Mouse (Mus musculus): ENCODE measurements around the gene Ntrk1. TPM values are rescaled to one million over a fixed set of nuclear protein-coding genes. Genes with fewer than 3 reads are reported as not detected.
A peak's percentile ranks its signal among the peaks of the same experiment; 100 is the strongest.

Ntrk1 gene
- polyA plus RNA-seq, 1 experiment from 2014 or later: 0.15 TPM

GRCm38 (mm10) chr3:87749977-87750376 is 45.0 kb downstream of the Ntrk1 start:
- H3K36me3 ChIP-seq (ENCODE audit: control insufficient read depth, insufficient read depth, low read length): peaks cover 46% of the 10 kb centered on the region
- H3K27me3 ChIP-seq (ENCODE audit: control insufficient read depth, insufficient read depth, low read length): peaks cover 16% of the 10 kb centered on the region; the same call in 1 of the 2 replicates
- peaks cover 9 to 11% of the 10 kb centered on the region in 2 experiments; a peak in 3 of 4 replicates for H3K4me1 ChIP-seq (ENCODE audit: control insufficient read depth in 2 of 2, insufficient read depth in 2 of 2, low read length in 2 of 2)
- no peak overlapping the region for H3K4me2 ChIP-seq (ENCODE audit: low read length)
- WGBS: 89% methylated on average over 12 of the region's 12 CpGs
- no peak overlapping the region for H3K27ac ChIP-seq (replicated peaks in 1 of 2; ENCODE audit: control insufficient read depth in 1 of 2, insufficient read depth in 1 of 2, low read depth in 2 of 2, low read length in 2 of 2)
- H3K9ac ChIP-seq (ENCODE audit: low read length): no peak overlapping the region
- no peak overlapping the region for H3K4me3 ChIP-seq (ENCODE audit: control insufficient read depth in 1 of 2, insufficient read depth in 1 of 2, low read depth in 1 of 2, low read length in 2 of 2)
- no peak for ATAC-seq (ENCODE audit: insufficient number of reproducible peaks, insufficient read depth, low FRiP score, low read depth)
- H3K9me3 ChIP-seq (ENCODE audit: control insufficient read depth, low read length): no peaks in the 10 kb centered on the region

GRCm38 (mm10) chr3:87749036-87749435 is 45.9 kb downstream of the Ntrk1 start:
- peaks cover 37% of the 10 kb centered on the region for H3K36me3 ChIP-seq (ENCODE audit: control insufficient read depth, insufficient read depth, low read length)
- no peak overlapping the region for H3K4me2 ChIP-seq (ENCODE audit: low read length)
- H3K27me3 ChIP-seq (ENCODE audit: control insufficient read depth, insufficient read depth, low read length): peaks cover 9% of the 10 kb centered on the region; the same call in 1 of the 2 replicates
- H3K27ac ChIP-seq (replicated peaks in 1 of 2; ENCODE audit: control insufficient read depth in 1 of 2, insufficient read depth in 1 of 2, low read depth in 2 of 2, low read length in 2 of 2): no peak overlapping the region
- no peaks in the 10 kb centered on the region for H3K9me3 ChIP-seq (ENCODE audit: control insufficient read depth, low read length)
- 13% methylated on average over 5 of the region's 5 CpGs for WGBS
- H3K9ac ChIP-seq (ENCODE audit: low read length): no peak overlapping the region
- no peak for ATAC-seq (ENCODE audit: insufficient number of reproducible peaks, insufficient read depth, low FRiP score, low read depth)
- H3K4me3 ChIP-seq (ENCODE audit: control insufficient read depth in 1 of 2, insufficient read depth in 1 of 2, low read depth in 1 of 2, low read length in 2 of 2): no peak overlapping the region
- H3K4me1 ChIP-seq (ENCODE audit: control insufficient read depth in 2 of 2, insufficient read depth in 2 of 2, low read length in 2 of 2): peaks cover 10 to 12% of the 10 kb centered on the region in 2 experiments; a peak in 3 of 4 replicates

- Histone ChIP-seq H3K4me2 (ENCODE audit: low read length) (no peak within 1 kb of the TSS), H3K4me3 (ENCODE audit: control insufficient read depth in 1 of 2, insufficient read depth in 1 of 2, low read depth in 1 of 2, low read length in 2 of 2) (no peak within 1 kb of the TSS), H3K27me3 (ENCODE audit: control insufficient read depth, insufficient read depth, low read length) (peaks cover 9% of the 10 kb centered on the region; the same call in 1 of the 2 replicates), H3K9ac (ENCODE audit: low read length) (no peak within 1 kb of the TSS), H3K4me1 (ENCODE audit: control insufficient read depth in 2 of 2, insufficient read depth in 2 of 2, low read length in 2 of 2) (peaks cover 10 to 12% of the 10 kb centered on the region in 2 experiments; a peak in 3 of 4 replicates), H3K9me3 (ENCODE audit: control insufficient read depth, low read length) (no peaks in the 10 kb centered on the region), H3K27ac (replicated peaks in 1 of 2; ENCODE audit: control insufficient read depth in 1 of 2, insufficient read depth in 1 of 2, low read depth in 2 of 2, low read length in 2 of 2) (no peak within 1 kb of the TSS), H3K36me3 (ENCODE audit: control insufficient read depth, insufficient read depth, low read length) (peaks cover 31% of the 10 kb centered on the region)
- WGBS: 45% methylated on average over 13 of the region's 13 CpGs
- no peak for ATAC-seq (ENCODE audit: insufficient number of reproducible peaks, insufficient read depth, low FRiP score, low read depth)
Observed at GRCm38 (mm10) chr3:87748431-87748830, 46.5 kb downstream of the Ntrk1 start, which contains the start of gene Lrrc71. TSS of gene Lrrc71 (minus strand) at chr3:87748625.

- Histone ChIP-seq H3K9me3 (ENCODE audit: control insufficient read depth, low read length) (no peaks in the 10 kb centered on the region), H3K36me3 (ENCODE audit: control insufficient read depth, insufficient read depth, low read length) (peaks cover 10% of the 10 kb centered on the region; the same call in 1 of the 2 replicates), H3K27me3 (ENCODE audit: control insufficient read depth, insufficient read depth, low read length) (peaks cover 6% of the 10 kb centered on the region; the same call in 1 of the 2 replicates), H3K4me3 (ENCODE audit: control insufficient read depth in 1 of 2, insufficient read depth in 1 of 2, low read depth in 1 of 2, low read length in 2 of 2) (peak overlapping the region; percentile 14 to 22; a peak in 2 of 4 replicates), H3K9ac (ENCODE audit: low read length) (peak overlapping the region; percentile 34), H3K27ac (replicated peaks in 1 of 2; ENCODE audit: control insufficient read depth in 1 of 2, insufficient read depth in 1 of 2, low read depth in 2 of 2, low read length in 2 of 2) (no peak overlapping the region), H3K4me2 (ENCODE audit: low read length) (peak overlapping the region; percentile 60), H3K4me1 (ENCODE audit: control insufficient read depth in 2 of 2, insufficient read depth in 2 of 2, low read length in 2 of 2) (peaks cover 10 to 12% of the 10 kb centered on the region in 2 experiments; a peak in 3 of 4 replicates)
- 23% methylated on average over 18 of the region's 18 CpGs for WGBS
- no peak for ATAC-seq (ENCODE audit: insufficient number of reproducible peaks, insufficient read depth, low FRiP score, low read depth)
Observed at GRCm38 (mm10) chr3:87745036-87745659, 49.8 kb downstream of the Ntrk1 start.

- 86% methylated on average over 4 of the region's 4 CpGs for WGBS
Observed at GRCm38 (mm10) chr3:87743927-87744326, 51.0 kb downstream of the Ntrk1 start.

GRCm38 (mm10) chr3:87742735-87743134 is 52.2 kb downstream of the Ntrk1 start:
- 84% methylated on average over 16 of the region's 16 CpGs for WGBS
- Histone ChIP-seq H3K9ac (ENCODE audit: low read length) (no peak overlapping the region), H3K9me3 (ENCODE audit: control insufficient read depth, low read length) (no peaks in the 10 kb centered on the region), H3K4me3 (ENCODE audit: control insufficient read depth in 1 of 2, insufficient read depth in 1 of 2, low read depth in 1 of 2, low read length in 2 of 2) (no peak overlapping the region), H3K4me2 (ENCODE audit: low read length) (no peak overlapping the region), H3K36me3 (ENCODE audit: control insufficient read depth, insufficient read depth, low read length) (peaks cover 20% of the 10 kb centered on the region), H3K27ac (replicated peaks in 1 of 2; ENCODE audit: control insufficient read depth in 1 of 2, insufficient read depth in 1 of 2, low read depth in 2 of 2, low read length in 2 of 2) (no peak overlapping the region), H3K4me1 (ENCODE audit: control insufficient read depth in 2 of 2, insufficient read depth in 2 of 2, low read length in 2 of 2) (peaks cover 6 to 9% of the 10 kb centered on the region in 2 experiments; a peak in 3 of 4 replicates), H3K27me3 (ENCODE audit: control insufficient read depth, insufficient read depth, low read length) (peaks cover 6% of the 10 kb centered on the region; the same call in 1 of the 2 replicates)
- no peak for ATAC-seq (ENCODE audit: insufficient number of reproducible peaks, insufficient read depth, low FRiP score, low read depth)

More at GRCm38 (mm10) chr3:87743927-87744326, 51.0 kb downstream of the Ntrk1 start:
- no peak for ATAC-seq (ENCODE audit: insufficient number of reproducible peaks, insufficient read depth, low FRiP score, low read depth)
- Histone ChIP-seq H3K4me1 (ENCODE audit: control insufficient read depth in 2 of 2, insufficient read depth in 2 of 2, low read length in 2 of 2) (peaks cover 10 to 12% of the 10 kb centered on the region in 2 experiments; a peak in 3 of 4 replicates), H3K9ac (ENCODE audit: low read length) (no peak overlapping the region), H3K9me3 (ENCODE audit: control insufficient read depth, low read length) (no peaks in the 10 kb centered on the region), H3K4me2 (ENCODE audit: low read length) (no peak overlapping the region), H3K4me3 (ENCODE audit: control insufficient read depth in 1 of 2, insufficient read depth in 1 of 2, low read depth in 1 of 2, low read length in 2 of 2) (no peak overlapping the region), H3K27ac (replicated peaks in 1 of 2; ENCODE audit: control insufficient read depth in 1 of 2, insufficient read depth in 1 of 2, low read depth in 2 of 2, low read length in 2 of 2) (no peak overlapping the region), H3K36me3 (ENCODE audit: control insufficient read depth, insufficient read depth, low read length) (peaks cover 12% of the 10 kb centered on the region; the same call in 1 of the 2 replicates), H3K27me3 (ENCODE audit: control insufficient read depth, insufficient read depth, low read length) (peaks cover 6% of the 10 kb centered on the region; the same call in 1 of the 2 replicates)

- H3K27ac ChIP-seq (replicated peaks in 1 of 2; ENCODE audit: control insufficient read depth in 1 of 2, insufficient read depth in 1 of 2, low read depth in 2 of 2, low read length in 2 of 2): no peak overlapping the region
- H3K36me3 ChIP-seq (ENCODE audit: control insufficient read depth, insufficient read depth, low read length): peaks cover 27% of the 10 kb centered on the region
- H3K4me3 ChIP-seq (ENCODE audit: control insufficient read depth in 1 of 2, insufficient read depth in 1 of 2, low read depth in 1 of 2, low read length in 2 of 2): no peak overlapping the region
- H3K9ac ChIP-seq (ENCODE audit: low read length): no peak overlapping the region
- peaks cover 6 to 9% of the 10 kb centered on the region in 2 experiments; a peak in 3 of 4 replicates for H3K4me1 ChIP-seq (ENCODE audit: control insufficient read depth in 2 of 2, insufficient read depth in 2 of 2, low read length in 2 of 2)
- 73% methylated on average over 3 of the region's 3 CpGs for WGBS
- ATAC-seq (ENCODE audit: insufficient number of reproducible peaks, insufficient read depth, low FRiP score, low read depth): no peak
- no peak overlapping the region for H3K4me2 ChIP-seq (ENCODE audit: low read length)
- no peaks in the 10 kb centered on the region for H3K9me3 ChIP-seq (ENCODE audit: control insufficient read depth, low read length)
- H3K27me3 ChIP-seq (ENCODE audit: control insufficient read depth, insufficient read depth, low read length): peaks cover 3% of the 10 kb centered on the region; the same call in 1 of the 2 replicates
Observed at GRCm38 (mm10) chr3:87742013-87742412, 52.9 kb downstream of the Ntrk1 start.
